In the genomic region with DNA sequence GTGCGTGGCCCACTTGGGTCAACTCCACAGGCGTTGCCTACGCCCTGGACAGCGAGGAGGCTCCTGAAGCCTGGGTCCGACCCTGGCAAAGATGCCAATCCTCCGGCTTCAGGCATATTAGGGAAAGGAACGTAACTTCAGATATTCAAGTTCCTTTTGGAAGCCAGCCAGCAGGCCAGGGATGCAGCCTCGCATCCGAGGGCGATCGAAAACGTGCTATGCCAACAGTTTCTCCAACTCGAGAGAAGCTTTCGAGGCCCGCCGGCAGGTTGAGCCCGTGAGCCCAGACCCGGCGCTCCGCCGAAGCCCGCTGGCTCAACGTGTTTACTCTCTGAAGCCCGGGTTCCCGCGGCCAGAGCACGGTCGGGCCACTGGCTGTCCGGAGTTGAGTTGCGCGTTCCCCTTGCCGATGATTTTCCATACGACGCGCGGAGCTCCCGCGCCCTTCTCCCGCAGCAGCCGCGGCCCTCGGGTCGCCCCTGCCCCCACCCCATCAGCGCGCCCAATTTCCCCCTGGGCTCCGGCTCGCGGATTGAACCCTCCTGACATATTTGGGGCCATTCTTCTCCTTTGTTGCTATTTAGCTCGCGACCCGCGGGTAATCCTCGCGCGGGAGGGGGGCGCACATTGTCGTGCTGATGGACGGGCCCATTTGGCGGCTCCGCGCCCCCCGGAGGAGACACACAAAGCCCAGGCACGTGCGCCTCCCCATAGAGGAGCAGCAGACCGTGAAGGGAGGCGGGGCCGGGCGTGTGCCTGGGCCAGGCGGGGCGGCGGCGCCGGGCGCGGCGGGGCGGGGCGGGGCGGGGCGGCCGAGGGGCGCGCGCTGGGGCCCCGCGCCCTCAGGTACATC, we compare ENCODE assay signal across 8 mouse cellular contexts. TPM values are rescaled to one million over a fixed set of nuclear protein-coding genes. Genes with fewer than 3 reads are reported as not detected.
DNase-seq lines count a peak whose midpoint lies in the region; ATAC-seq and TF ChIP-seq lines count a peak whose summit lies in the region.

Gene Insm1 (plus strand): TSS at position 846 of the 853 bp plus-strand sequence.

- WGBS in liver, embryonic 14.5 days (ENCODE audit: insufficient replicate concordance), result under 1% methylated on average over 68 of the region's 86 CpGs

- ATAC-seq in granulocyte monocyte progenitor cell, adult 5-6 weeks (replicated peaks; ENCODE audit: poor library complexity, severe bottlenecking), result peak; percentile 31
- peak; percentile 54; the same call in 1 of the 2 replicates for ATAC-seq in liver, embryonic 14.5 days (ENCODE audit: insufficient read depth)

- peak; percentile 27 for DNase-seq in urinary bladder, adult 2 months (ENCODE audit: low spot score)
- DNase-seq in urinary bladder, postnatal 10 days (ENCODE audit: low spot score), result no peak
- peak; percentile 31 for DNase-seq in cerebellum, adult 9-11 months
- peak; percentile 55 for DNase-seq in kidney, postnatal 10 days
- no peak for DNase-seq in liver, embryonic 14.5 days (ENCODE audit: low read depth in 3 of 3, low spot score in 3 of 3)
- peak; percentile 44 for DNase-seq in retina, adult 2 months (ENCODE audit: low read depth, low spot score)
- no peak for DNase-seq in c-Kit-positive CD71-positive TER-119-positive erythroid progenitor cells, embryonic 14.5 days (ENCODE audit: low spot score)

- H3K27me3 ChIP-seq in liver, embryonic 14.5 days (ENCODE audit: control insufficient read depth, insufficient read depth, low read length), result peaks cover 96% of the 10 kb centered on the region

- H3K9me3 ChIP-seq in liver, embryonic 14.5 days (ENCODE audit: control insufficient read depth, low read length), result no peaks in the 10 kb centered on the region

- H3K4me3 ChIP-seq in liver, embryonic 14.5 days (ENCODE audit: insufficient read depth in 1 of 2, low read depth in 2 of 2, low read length in 2 of 2), result peak within 1 kb of the TSS in 1 of 2 experiments; percentile 46; a peak in 2 of 4 replicates

- no peak within 1 kb of the TSS for H3K27ac ChIP-seq in liver, embryonic 14.5 days

- no peak within 1 kb of the TSS for H3K9ac ChIP-seq in liver, embryonic 14.5 days (replicated peaks)

- H3K4me2 ChIP-seq in liver, embryonic 14.5 days (ENCODE audit: low read depth), result peak within 1 kb of the TSS; percentile 51

- TF ChIP-seq EP300 in liver, embryonic 14.5 days (IDR thresholded peaks at IDR 0.05; ENCODE audit: low read depth), result no peak

- no peaks in the 10 kb centered on the region for H3K4me1 ChIP-seq in liver, embryonic 14.5 days (replicated peaks; ENCODE audit: control insufficient read depth in 2 of 2, insufficient read depth in 2 of 2, low read length in 1 of 2)

- no peak for TF ChIP-seq CTCF in liver, embryonic 14.5 days (IDR thresholded peaks at IDR 0.05; ENCODE audit: low read depth)

- H3K36me3 ChIP-seq in liver, embryonic 14.5 days (replicated peaks; ENCODE audit: control insufficient read depth, insufficient read depth, low read depth), result no peaks in the 10 kb centered on the region

RNA-seq across cellular contexts. Expression of gene Insm1, which starts in this region (rescaled TPM):
- 0.03 TPM in 1 of 2 replicates, not detected in the other for polyA plus RNA-seq in urinary bladder, adult 2 months (2012; rRNA removed)
- total RNA-seq in granulocyte monocyte progenitor cell, adult 5-6 weeks (2014; fragmentation: Nextera tagmentation), result not detected in 2 replicates
- not detected in 2 replicates for total RNA-seq in granulocyte monocyte progenitor cell, adult 5-6 weeks (2017)
- 0.02 and 0.15 TPM in 2 replicates for polyA plus RNA-seq in liver, embryonic 14.5 days (2012; rRNA removed)
- not detected in 2 replicates for polyA plus RNA-seq in liver, embryonic 14.5 days (2014; fragmentation: Nextera tagmentation; extraction: Ambion mirVana)

Comparison
In these comparisons a context has a peak if more than half of its experiments do, and no peak if none do; other contexts are left out.
1. Peak in DNase-seq in urinary bladder, adult 2 months; RNA of the gene not detected or under 1 TPM.
2. Peak in ATAC-seq in granulocyte monocyte progenitor cell, adult 5-6 weeks; RNA of the gene not detected or under 1 TPM.
3. Peak in ATAC-seq and H3K4me2 ChIP-seq in liver, embryonic 14.5 days; RNA of the gene not detected or under 1 TPM.
4. DNase-seq: peak in cerebellum, adult 9-11 months (single experiment), kidney, postnatal 10 days (single experiment) and retina, adult 2 months (single experiment); none in urinary bladder, postnatal 10 days (single experiment), liver, embryonic 14.5 days (0 of 3) and c-Kit-positive CD71-positive TER-119-positive erythroid progenitor cells, embryonic 14.5 days (single experiment).